In the genomic region with DNA sequence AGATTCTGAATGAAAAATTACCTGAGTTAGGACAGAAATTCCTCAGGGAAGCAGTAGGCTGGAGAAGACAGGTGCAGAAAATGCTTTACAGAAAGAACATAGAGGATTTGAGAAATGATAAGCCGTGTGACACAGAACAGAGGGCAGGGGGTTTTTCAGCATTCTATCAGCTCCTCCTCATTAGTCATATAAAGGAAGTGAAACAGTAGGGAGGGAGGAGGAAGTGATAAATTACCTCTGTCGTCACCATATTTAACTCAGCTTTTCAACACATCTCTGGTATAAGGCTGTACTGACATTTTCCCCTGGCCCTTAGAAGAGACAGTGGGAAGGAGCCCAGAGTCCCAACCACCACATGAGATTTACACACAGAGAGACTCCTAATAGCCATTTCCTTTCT, we compare ENCODE assay signal across 14 mouse cellular contexts.
"Had no signal": no experiment of that assay in that cellular context is flagged by ENCODE, and none has a peak within 500 bp of the region (broad histone marks: within the 10 kb centered on the region; RNA-seq: fewer than 3 reads in every experiment).

No protein-coding gene starts in this region.

- H3K4me2 ChIP-seq: kidney, embryonic 15.5 days; limb, embryonic 15.5 days; liver, embryonic 12.5 days; lung, embryonic 14.5 days; midbrain, embryonic 11.5 days; midbrain, embryonic 15.5 days; neural tube, embryonic 13.5 days had no signal

- H3K9me3 ChIP-seq: kidney, embryonic 15.5 days; limb, embryonic 15.5 days; liver, embryonic 12.5 days; midbrain, embryonic 15.5 days; neural tube, embryonic 13.5 days had no signal

- ATAC-seq: liver, embryonic 12.5 days; midbrain, embryonic 15.5 days had no signal

- H3K36me3 ChIP-seq: kidney, embryonic 15.5 days; limb, embryonic 15.5 days; liver, embryonic 12.5 days; midbrain, embryonic 15.5 days; neural tube, embryonic 13.5 days had no signal

- H3K27ac ChIP-seq: kidney, embryonic 15.5 days; left cerebral cortex, adult 2 months; limb, embryonic 15.5 days; liver, embryonic 12.5 days; macrophage; midbrain, embryonic 15.5 days; neural tube, embryonic 13.5 days had no signal

- H3K4me1 ChIP-seq: limb, embryonic 15.5 days; liver, embryonic 12.5 days; midbrain, embryonic 15.5 days; neural tube, embryonic 13.5 days had no signal

- H3K4me3 ChIP-seq: kidney, embryonic 15.5 days; left cerebral cortex, adult 2 months; limb, embryonic 15.5 days; liver, embryonic 12.5 days; midbrain, embryonic 15.5 days; neural tube, embryonic 13.5 days had no signal

- H3K9ac ChIP-seq: kidney, embryonic 15.5 days; limb, embryonic 15.5 days; liver, embryonic 12.5 days; lung, embryonic 14.5 days; midbrain, embryonic 15.5 days; neural tube, embryonic 13.5 days had no signal

- DNase-seq: kidney, adult 18-20 months; kidney, postnatal 25 days; lung, embryonic 14.5 days; lung, postnatal 14 days; right cerebral cortex, postnatal 25 days; thymus, postnatal 36 days had no signal

- H3K27me3 ChIP-seq: kidney, embryonic 15.5 days; limb, embryonic 15.5 days; liver, embryonic 12.5 days; midbrain, embryonic 15.5 days; neural tube, embryonic 13.5 days had no signal
